Mouse (Mus musculus) right cerebral cortex, postnatal 25 days (tissue): ENCODE measurements around the gene Apob.
"Not testable (repeated sequence)": the region's sequence is repeated elsewhere in the genome, so short reads cannot be mapped to it uniquely, and the experiment has no call there.

Source experiments
- DNase-seq: peaks from one replicate; pipeline ENCODE4 v3.0.0; 2022

Gene Apob

DNA sequence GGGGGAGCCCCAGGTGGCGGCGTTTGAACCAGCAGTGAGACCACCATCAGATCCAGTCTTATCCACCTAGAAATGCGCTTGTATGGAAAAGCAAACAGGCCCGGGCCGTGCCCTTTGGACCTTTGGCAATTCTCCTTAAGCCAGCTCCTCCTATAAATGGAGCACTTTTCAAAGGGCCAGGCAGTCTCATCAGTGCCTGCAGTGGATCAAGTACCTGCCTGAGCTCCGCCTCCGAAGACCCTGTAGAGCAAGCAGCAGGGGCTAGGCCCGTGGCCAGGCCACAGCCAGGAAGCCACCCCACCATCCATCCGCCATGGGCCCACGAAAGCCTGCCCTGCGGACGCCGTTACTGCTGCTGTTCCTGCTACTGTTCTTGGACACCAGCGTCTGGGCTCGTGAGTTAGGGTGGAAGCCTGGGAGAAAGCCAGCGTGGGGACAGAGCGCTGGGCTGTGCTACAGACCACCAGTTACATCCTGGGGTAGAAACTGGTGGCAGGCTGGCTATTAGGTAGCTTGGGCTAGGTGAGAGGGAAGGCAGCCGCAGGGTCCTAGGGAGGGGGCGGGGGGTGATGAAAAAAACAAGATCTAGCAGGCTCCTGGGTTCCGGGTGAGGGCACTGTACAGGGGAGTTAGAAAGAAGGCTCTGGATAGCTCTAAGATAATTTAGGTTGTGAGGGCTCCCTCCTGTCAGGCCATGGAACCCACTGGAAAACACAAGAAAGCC is at the start of gene Apob:
Gene Apob (plus strand): TSS at position 183 of the 724 bp plus-strand sequence.
- DNase-seq: no peak

GRCm38 (mm10) chr12:7932405-7932920 is 45.0 kb upstream of the Apob start:
- DNase-seq: no peak

DNA sequence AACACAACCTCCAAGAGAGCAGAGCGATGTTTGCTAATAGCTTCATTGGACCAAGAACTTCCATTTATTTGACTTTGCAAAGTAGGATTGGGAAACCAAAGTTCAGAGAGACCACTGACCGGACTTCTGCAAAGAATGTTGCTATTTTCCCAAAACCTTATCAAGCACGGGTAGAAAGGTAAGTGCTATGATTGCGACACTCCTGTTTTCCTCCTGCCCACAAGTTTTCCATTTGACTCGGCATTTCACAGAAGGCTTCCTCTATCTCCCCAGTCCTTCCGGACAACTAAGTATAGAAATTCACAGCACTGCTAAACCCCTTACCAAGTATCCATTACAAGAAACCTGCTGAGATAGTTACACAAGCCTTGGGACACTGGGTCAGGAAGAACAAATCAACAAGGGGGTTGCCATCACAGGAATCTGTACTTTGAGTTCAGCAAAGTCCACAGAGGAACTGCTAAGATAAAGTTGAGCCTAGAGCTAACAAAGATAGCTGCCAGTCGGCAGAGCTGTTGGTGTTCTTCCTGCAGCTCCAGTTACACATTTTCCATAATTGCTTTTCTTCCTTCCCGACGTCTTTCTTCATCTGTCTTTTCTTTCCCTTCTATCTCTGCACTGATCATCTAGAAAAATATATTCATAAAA is 27.2 kb upstream of the Apob start:
- DNase-seq: no peak

GRCm38 (mm10) chr12:7958851-7959250 is 18.6 kb upstream of the Apob start:
- DNase-seq: no peak

DNA sequence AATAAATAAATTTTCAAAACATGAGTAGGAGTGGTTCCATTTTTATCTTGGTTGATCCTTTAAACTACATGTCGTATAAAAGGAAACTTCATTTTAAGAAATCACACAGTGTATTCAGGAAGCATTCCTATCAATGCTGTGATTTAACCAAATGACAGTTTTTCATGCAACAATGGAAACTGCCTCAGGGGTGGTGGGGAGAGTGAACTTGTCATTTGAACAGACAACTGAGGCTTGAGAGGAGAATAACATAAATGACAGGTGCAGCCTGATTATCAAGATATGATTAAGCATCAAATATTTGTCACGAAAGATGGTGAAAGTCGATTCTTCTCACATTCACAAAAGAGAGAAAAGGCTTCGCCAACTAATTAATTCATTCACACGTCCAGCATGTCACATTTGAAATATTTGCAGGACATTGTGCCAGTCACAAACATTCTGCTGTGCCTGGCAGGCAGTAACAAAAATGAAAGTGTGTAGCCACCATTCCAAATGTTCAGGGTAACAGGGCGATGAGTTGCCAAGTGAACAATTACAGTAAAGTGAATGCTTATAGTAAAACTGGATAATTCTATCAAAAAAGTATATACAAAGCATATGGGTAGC is 18.0 kb upstream of the Apob start:
- DNase-seq: no peak

GRCm38 (mm10) chr12:7962314-7962927 is 15.0 kb upstream of the Apob start:
- DNase-seq: no peak

DNA sequence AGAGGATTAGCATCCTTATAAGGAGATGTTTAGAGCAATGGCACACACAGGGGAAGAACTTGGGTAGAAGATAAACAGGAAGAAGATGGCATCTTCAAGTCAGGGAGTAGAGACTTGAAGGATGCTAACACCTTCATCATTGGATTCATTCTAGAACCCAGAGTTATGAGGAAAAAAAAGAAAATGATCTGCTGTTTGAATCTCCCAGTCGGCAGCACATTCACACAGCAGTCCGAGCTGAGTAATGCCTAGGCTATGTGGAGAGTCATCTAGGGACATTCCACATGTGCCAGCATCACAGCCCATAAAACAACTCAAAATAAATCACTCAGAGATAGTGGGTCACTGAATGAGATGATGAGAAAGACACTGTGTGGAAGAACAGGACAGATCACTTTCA is 10.2 kb upstream of the Apob start:
- no peak for DNase-seq

GRCm38 (mm10) chr12:7970301-7970700 is 7.1 kb upstream of the Apob start:
- no peak for DNase-seq

GRCm38 (mm10) chr12:7970817-7971216 is 6.6 kb upstream of the Apob start:
- no peak for DNase-seq

DNA sequence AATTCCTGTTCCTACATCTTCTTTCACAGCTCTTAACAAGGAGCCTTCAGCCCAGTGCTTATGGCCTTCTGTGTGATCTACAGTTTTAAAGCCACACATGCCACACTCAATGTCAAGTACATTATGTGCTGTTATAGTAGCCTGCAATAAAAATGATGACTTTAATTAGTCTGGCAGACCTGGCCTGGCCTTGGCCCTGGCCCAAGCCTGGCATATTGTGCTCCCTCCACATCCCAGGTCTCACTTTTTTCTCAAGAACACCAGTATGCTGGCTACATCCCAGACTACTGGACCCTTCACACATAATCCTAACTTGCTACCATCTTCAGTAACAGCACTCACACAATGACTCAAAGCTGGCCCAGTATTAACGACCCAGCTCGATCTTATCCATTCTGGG is 5.7 kb upstream of the Apob start:
- no peak for DNase-seq

GRCm38 (mm10) chr12:7973773-7974322 is 3.6 kb upstream of the Apob start:
- no peak for DNase-seq

GRCm38 (mm10) chr12:7978190-7978884 is 889 bp downstream of the Apob start:
- DNase-seq: peak; percentile 59

DNA sequence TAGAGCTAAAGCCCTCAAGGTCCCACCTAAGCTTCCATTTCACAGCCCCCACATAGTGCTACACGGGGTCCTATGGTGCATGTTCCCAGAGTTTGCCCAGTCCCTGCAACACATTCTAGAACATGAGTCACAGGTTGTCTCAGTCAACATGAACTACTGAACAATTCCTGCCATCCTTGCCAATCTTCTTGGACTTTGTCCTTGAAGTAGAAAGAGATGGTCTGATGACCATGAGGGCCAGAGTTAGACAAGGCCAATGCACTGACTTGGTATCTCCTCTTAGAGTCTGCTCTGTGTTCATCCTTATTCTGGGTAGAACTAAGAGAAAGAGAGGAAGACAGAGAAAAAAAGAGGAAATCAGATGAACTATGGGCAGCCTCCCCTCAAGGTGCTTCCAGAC is 7.0 kb downstream of the Apob start:
- no peak for DNase-seq

DNA sequence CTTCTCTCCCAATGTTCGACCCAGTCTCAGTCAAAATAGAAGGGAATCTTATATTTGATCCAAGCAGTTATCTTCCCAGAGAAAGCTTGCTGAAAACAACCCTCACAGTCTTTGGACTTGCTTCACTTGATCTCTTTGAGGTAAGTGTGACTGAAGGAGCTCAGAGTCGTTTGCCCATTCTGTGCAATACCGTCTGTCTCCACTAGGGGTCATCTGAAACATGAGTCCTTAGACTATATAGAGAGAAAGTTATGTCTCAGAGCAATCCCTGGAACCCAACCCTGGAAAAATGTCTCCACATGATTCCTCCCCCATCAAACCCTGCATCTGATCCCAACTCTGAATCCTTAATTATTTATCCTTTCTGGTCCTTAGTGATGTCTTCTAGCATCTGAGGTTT is 13.4 kb downstream of the Apob start:
- DNase-seq: no peak

DNA sequence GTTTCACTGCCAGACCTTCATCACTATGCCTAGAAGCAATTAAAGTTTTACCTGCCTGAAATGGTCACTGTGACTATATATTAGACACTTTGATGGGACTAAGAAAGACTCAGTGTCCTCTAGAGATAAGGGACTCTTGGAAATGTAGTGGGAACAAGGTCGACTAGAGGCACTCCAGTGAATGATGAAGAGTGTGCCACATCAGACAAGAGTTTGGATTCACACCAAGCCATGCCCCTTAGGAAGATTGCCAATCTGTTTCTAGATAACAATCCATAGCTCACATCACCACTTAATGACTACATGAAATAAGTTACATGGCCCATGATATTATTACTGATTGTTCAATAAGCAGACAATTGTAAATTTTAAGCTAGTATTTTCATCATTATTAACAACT is 14.1 kb downstream of the Apob start:
- no peak for DNase-seq

DNA sequence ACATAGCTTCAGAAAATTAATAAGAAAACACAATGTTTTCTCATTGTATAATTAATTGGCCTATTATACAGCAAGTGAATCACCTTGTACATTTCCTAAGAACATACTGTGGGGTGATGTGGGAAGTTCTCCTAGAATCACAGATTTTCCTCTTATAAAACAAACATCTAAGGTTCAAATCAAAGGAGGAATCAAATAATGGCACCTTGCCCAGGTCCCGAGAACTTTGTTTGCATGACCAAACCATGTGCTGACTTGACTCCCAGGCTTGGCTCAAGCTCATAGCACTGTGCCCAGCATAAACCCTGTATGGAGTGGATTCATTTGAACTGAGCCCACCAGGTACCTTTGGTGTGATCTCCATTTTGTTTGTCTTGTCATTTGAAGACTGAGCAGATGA is 43.5 kb downstream of the Apob start:
- no peak for DNase-seq

DNA sequence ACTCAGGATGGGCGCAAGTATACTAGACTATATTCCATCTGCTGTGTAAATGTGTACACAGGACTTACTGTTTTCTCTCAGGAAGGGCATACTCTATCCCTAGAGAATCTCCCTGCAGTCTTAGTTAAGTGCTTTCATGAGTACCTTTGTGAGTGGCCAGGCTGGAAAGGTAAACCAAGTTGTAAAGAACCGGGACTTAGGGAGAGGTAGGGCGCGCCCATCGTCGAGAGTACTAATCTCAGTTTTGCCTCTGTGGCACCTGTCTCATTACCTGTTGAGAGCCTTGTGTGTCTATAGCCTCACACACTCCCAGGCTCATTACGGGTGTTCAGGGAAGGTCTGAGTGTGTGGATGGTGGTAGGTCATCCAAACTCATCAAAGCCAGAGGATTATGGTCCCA is 52.1 kb downstream of the Apob start:
- DNase-seq: no peak

DNA sequence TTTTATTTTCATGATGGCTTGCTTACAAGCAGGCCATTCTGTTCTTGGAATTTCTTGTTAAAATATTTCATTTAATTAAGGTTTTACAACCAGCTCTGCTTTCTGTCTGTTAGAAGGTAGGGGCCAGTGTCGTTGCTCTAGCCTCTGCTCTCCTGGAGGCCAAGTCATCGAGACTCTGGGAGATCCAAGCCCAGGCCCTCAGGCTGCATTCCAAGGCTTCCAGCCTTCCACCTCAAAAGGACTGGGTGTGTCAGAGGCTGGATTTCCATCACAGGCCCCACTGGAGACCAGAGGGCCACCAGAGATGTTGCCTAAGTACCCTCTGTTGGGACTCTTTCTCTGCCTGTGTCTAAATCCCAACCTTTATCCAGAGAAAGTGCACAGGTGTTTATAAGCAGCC is 52.6 kb downstream of the Apob start:
- no peak for DNase-seq

GRCm38 (mm10) chr12:8031169-8031568 is 53.7 kb downstream of the Apob start:
- DNase-seq: not testable (repeated sequence)

DNA sequence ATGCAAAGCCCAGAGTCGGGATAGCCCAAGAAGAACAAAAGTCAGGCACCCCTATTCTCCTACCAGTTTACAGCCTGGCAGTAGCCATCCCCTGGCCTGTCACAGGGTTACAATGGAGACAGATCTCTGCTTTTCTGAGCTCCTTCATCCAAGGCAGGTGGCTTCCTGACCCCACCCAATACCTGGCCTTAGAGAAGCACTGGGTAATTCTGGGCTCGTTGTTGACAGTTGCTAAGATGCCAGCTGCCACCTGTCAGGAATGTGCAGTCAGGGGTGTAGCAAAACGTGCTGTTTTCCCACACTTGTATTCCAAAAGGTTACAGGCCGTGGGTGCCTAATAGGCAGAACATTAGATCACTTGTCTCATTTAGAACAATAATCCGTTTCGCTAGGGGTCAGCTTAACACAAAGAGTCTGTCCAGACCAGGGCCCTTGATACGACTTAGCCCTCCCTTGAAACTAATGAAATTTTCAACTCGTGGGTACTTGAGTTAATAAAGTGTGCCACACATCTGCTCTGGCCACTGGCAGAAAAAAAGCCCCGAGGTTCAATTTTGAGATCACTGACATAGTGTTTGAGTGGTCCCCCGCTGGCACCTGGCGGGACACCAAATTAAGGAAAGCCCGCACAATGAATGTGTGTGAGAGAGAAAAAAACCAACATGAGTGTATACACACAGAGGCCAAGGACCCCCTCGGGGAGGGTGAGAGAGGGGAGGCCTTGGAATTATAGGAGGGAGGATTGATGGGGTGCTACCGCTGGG is 54.3 kb downstream of the Apob start:
- no peak for DNase-seq

GRCm38 (mm10) chr12:8032359-8032755 is 54.9 kb downstream of the Apob start:
- DNase-seq: no peak
